Mouse (Mus musculus) hindbrain, embryonic 11.5 days (tissue): ENCODE measurements around the gene Ndufb6. TPM values are rescaled to one million over a fixed set of nuclear protein-coding genes. Genes with fewer than 3 reads are reported as not detected.
A peak's percentile ranks its signal among the peaks of the same experiment; 100 is the strongest.

Experiments used
- ATAC-seq: fragments of 200-750 bp; cut with Nextera tagmentation; 2 replicates; pipeline ENCODE4 v1.8.0; 2017; ENCODE audit warnings: mild to moderate bottlenecking, moderate TSS enrichment, moderate library complexity; ENCODE audit not compliant: low FRiP score
- DNase-seq: peaks from one replicate; pipeline ENCODE4 v3.0.0-alpha.2; 2015; ENCODE audit warnings: low spot score
- H3K27ac ChIP-seq: fragments of 300-500 bp; sonication (generic); 2 replicates; pipeline ENCODE4 v1.5.1; 2014; ENCODE audit warnings: mild to moderate bottlenecking, low read depth, low read length
- H3K27me3 ChIP-seq: fragments of 300-500 bp; sonication (generic); 2 replicates; pipeline ENCODE4 v1.6.1; 2014; ENCODE audit warnings: mild to moderate bottlenecking, low read length, moderate library complexity, mixed read lengths; ENCODE audit not compliant: control insufficient read depth, insufficient read depth
- H3K36me3 ChIP-seq: fragments of 300-500 bp; sonication (generic); 2 replicates; pipeline ENCODE4 v1.6.1; 2014; ENCODE audit warnings: mild to moderate bottlenecking, low read length, moderate library complexity, mixed read lengths; ENCODE audit not compliant: control insufficient read depth, insufficient read depth
- H3K4me1 ChIP-seq: fragments of 300-500 bp; sonication (generic); replicated peaks from 2 replicates; pipeline ENCODE4 v1.6.1; 2014; ENCODE audit warnings: low read length, mixed read lengths; ENCODE audit not compliant: control insufficient read depth, insufficient read depth
- H3K4me2 ChIP-seq: fragments of 300-500 bp; sonication (generic); replicated peaks from 2 replicates; pipeline ENCODE4 v1.6.1; 2014; ENCODE audit warnings: mild to moderate bottlenecking, low read depth, low read length
- H3K4me3 ChIP-seq: fragments of 300-500 bp; sonication (generic); 2 replicates; pipeline ENCODE4 v1.5.1; 2014; ENCODE audit warnings: low read depth, low read length
- H3K9ac ChIP-seq: fragments of 300-500 bp; sonication (generic); 2 replicates; pipeline ENCODE4 v1.6.1; 2014; ENCODE audit warnings: low read depth, low read length
- H3K9me3 ChIP-seq: fragments of 300-500 bp; sonication (generic); 2 replicates; pipeline ENCODE4 v1.6.1; 2016; ENCODE audit warnings: low read length; ENCODE audit not compliant: control insufficient read depth
- WGBS: fragments of 180-500 bp; shearing (Covaris S2); extraction: QIAGEN DNeasy Blood & Tissue Kit; methylation state at CpG from one replicate; pipeline ENCODE4 v1.1.7; 2014; 5-methylcytosine and 5-hydroxymethylcytosine counted together
- polyA plus RNA-seq: library from polyadenylated mRNA; unstranded; fragments of >200 nt; fragmentation: Nextera tagmentation; extraction: Ambion mirVana; gene quantifications from 2 replicates; pipeline ENCODE4 v1.2.1, GENCODE M21; 2014

Gene Ndufb6
- polyA plus RNA-seq, 1 experiment from 2014 or later, result 285 TPM

GRCm38 (mm10) chr4:40268204-40268813 lies 10.9 kb downstream of the Ndufb6 start:
- Histone ChIP-seq H3K27me3 (no peaks in the 10 kb centered on the region), H3K9me3 (no peaks in the 10 kb centered on the region), H3K9ac (peak overlapping the region; percentile 86), H3K27ac (peak overlapping the region; percentile 88), H3K4me2 (peak overlapping the region; percentile 68), H3K36me3 (no peaks in the 10 kb centered on the region; the same call in 1 of the 2 replicates), H3K4me3 (peak overlapping the region; percentile 81), H3K4me1 (no peaks in the 10 kb centered on the region)
- under 1% methylated on average over 38 of the region's 50 CpGs for WGBS
- DNase-seq (peak; percentile 95), ATAC-seq (peak; percentile 86)

- H3K36me3 ChIP-seq, result peaks cover 1% of the 10 kb centered on the region; the same call in 1 of the 2 replicates
- no peak for DNase-seq
- peak overlapping the region; percentile 86 for H3K9ac ChIP-seq
- no peaks in the 10 kb centered on the region for H3K9me3 ChIP-seq
- peak overlapping the region; percentile 81 for H3K4me3 ChIP-seq
- WGBS, result 73% methylated on average over 7 of the region's 7 CpGs
- no peak; the same call in none of the 2 replicates for ATAC-seq
- peak overlapping the region; percentile 68 for H3K4me2 ChIP-seq
- no peaks in the 10 kb centered on the region for H3K27me3 ChIP-seq
- H3K27ac ChIP-seq, result no peak overlapping the region; the same call in 1 of the 2 replicates
- no peaks in the 10 kb centered on the region for H3K4me1 ChIP-seq
These were observed 11.5 kb downstream of the Ndufb6 start for GRCm38 (mm10) chr4:40267681-40268080.

GRCm38 (mm10) chr4:40264321-40264720 lies 14.9 kb downstream of the Ndufb6 start:
- Histone ChIP-seq H3K4me2 (no peak overlapping the region), H3K27ac (no peak overlapping the region), H3K9me3 (no peaks in the 10 kb centered on the region), H3K4me3 (no peak overlapping the region), H3K9ac (no peak overlapping the region), H3K27me3 (no peaks in the 10 kb centered on the region), H3K36me3 (peaks cover 16% of the 10 kb centered on the region), H3K4me1 (no peaks in the 10 kb centered on the region)
- ATAC-seq, result no peak
- WGBS, result 94% methylated on average over 1 of the region's 1 CpGs
- no peak for DNase-seq

GRCm38 (mm10) chr4:40254385-40255103 lies 24.7 kb downstream of the Ndufb6 start:
- Histone ChIP-seq H3K36me3 (0 out of 2 replicates have a peak, but pooled peaks cover 4% of the 10 kb centered on the region), H3K4me2 (no peak overlapping the region), H3K4me1 (no peaks in the 10 kb centered on the region), H3K9me3 (no peaks in the 10 kb centered on the region), H3K9ac (no peak overlapping the region), H3K27ac (no peak overlapping the region), H3K27me3 (no peaks in the 10 kb centered on the region), H3K4me3 (no peak overlapping the region)
- ATAC-seq, result no peak
- no peak for DNase-seq
- 89% methylated on average over 8 of the region's 8 CpGs for WGBS

GRCm38 (mm10) chr4:40253766-40254165 lies 25.5 kb downstream of the Ndufb6 start:
- DNase-seq (no peak), ATAC-seq (no peak)
- no peak overlapping the region for H3K9ac ChIP-seq
- no peaks in the 10 kb centered on the region for H3K4me1 ChIP-seq
- H3K4me2 ChIP-seq, result no peak overlapping the region
- H3K9me3 ChIP-seq, result no peaks in the 10 kb centered on the region
- no peak overlapping the region for H3K4me3 ChIP-seq
- H3K27me3 ChIP-seq, result no peaks in the 10 kb centered on the region
- H3K36me3 ChIP-seq, result no peaks in the 10 kb centered on the region
- 83% methylated on average over 2 of the region's 2 CpGs for WGBS
- no peak overlapping the region for H3K27ac ChIP-seq

- no peak overlapping the region for H3K4me3 ChIP-seq
- ATAC-seq (no peak), DNase-seq (no peak)
- H3K36me3 ChIP-seq, result no peaks in the 10 kb centered on the region
- no peak overlapping the region for H3K27ac ChIP-seq
- H3K27me3 ChIP-seq, result no peaks in the 10 kb centered on the region
- no peaks in the 10 kb centered on the region for H3K9me3 ChIP-seq
- 88% methylated on average over 5 of the region's 5 CpGs for WGBS
- H3K4me1 ChIP-seq, result no peaks in the 10 kb centered on the region
- H3K9ac ChIP-seq, result no peak overlapping the region
- H3K4me2 ChIP-seq, result no peak overlapping the region
These were observed 28.2 kb downstream of the Ndufb6 start for GRCm38 (mm10) chr4:40250984-40251383.

GRCm38 (mm10) chr4:40244035-40244434 lies 35.2 kb downstream of the Ndufb6 start:
- 85% methylated on average over 8 of the region's 8 CpGs for WGBS
- no peak for DNase-seq
- H3K4me2 ChIP-seq, result no peak overlapping the region
- H3K4me3 ChIP-seq, result no peak overlapping the region
- H3K4me1 ChIP-seq, result no peaks in the 10 kb centered on the region
- no peak for ATAC-seq
- H3K27me3 ChIP-seq, result no peaks in the 10 kb centered on the region
- no peaks in the 10 kb centered on the region for H3K9me3 ChIP-seq
- no peak overlapping the region for H3K27ac ChIP-seq
- H3K36me3 ChIP-seq, result no peaks in the 10 kb centered on the region
- H3K9ac ChIP-seq, result no peak overlapping the region

- no peak overlapping the region for H3K9ac ChIP-seq
- no peak for ATAC-seq
- no peaks in the 10 kb centered on the region for H3K9me3 ChIP-seq
- no peak overlapping the region for H3K4me3 ChIP-seq
- no peak overlapping the region for H3K27ac ChIP-seq
- H3K4me1 ChIP-seq, result no peaks in the 10 kb centered on the region
- no peaks in the 10 kb centered on the region for H3K36me3 ChIP-seq
- WGBS, result 87% methylated on average over 4 of the region's 4 CpGs
- no peaks in the 10 kb centered on the region for H3K27me3 ChIP-seq
- DNase-seq, result no peak
- no peak overlapping the region for H3K4me2 ChIP-seq
These were observed 36.2 kb downstream of the Ndufb6 start for GRCm38 (mm10) chr4:40243006-40243405.

- H3K9me3 ChIP-seq, result no peaks in the 10 kb centered on the region
- no peak overlapping the region for H3K27ac ChIP-seq
- no peak overlapping the region for H3K4me3 ChIP-seq
- no peak overlapping the region for H3K4me2 ChIP-seq
- no peaks in the 10 kb centered on the region for H3K36me3 ChIP-seq
- H3K9ac ChIP-seq, result no peak overlapping the region
- DNase-seq (no peak), ATAC-seq (no peak)
- H3K4me1 ChIP-seq, result no peaks in the 10 kb centered on the region
- WGBS, result 51% methylated on average over 6 of the region's 6 CpGs
- no peaks in the 10 kb centered on the region for H3K27me3 ChIP-seq
These were observed 37.3 kb downstream of the Ndufb6 start for GRCm38 (mm10) chr4:40241928-40242327.
